Mouse (Mus musculus) megakaryocyte, embryonic 14.5 days (primary cell): Measurements from ENCODE around the gene Ncor2.

Experiments used
- FLI1 ChIP-seq: IDR thresholded peaks from 2 replicates; pipeline ENCODE4 v1.6.1; 2012; ENCODE audit warnings: low read length, inconsistent platforms, mixed read lengths
- GATA1 ChIP-seq: IDR thresholded peaks from 3 replicates; pipeline ENCODE4 v1.6.1; 2012; ENCODE audit warnings: mixed read lengths, low read length, inconsistent platforms, borderline replicate concordance

GRCm38 (mm10) chr5:125055901-125056300, 123.1 kb downstream of the Ncor2 start:
- no peak for TF ChIP-seq GATA1
- TF ChIP-seq FLI1, result no peak
